Mouse (Mus musculus): ENCODE measurements around the gene Dock4.

- TF ChIP-seq CTCF (IDR thresholded peaks at IDR 0.05; ENCODE audit: borderline replicate concordance, control insufficient read depth, extremely low read depth, insufficient read depth, low read length, poor library complexity): no peak
- TF ChIP-seq POLR2A (IDR thresholded peaks at IDR 0.05; ENCODE audit: control insufficient read depth, extremely low read depth, insufficient read depth, low read length, poor library complexity): no peak
Observed at GRCm38 (mm10) chr12:40504687-40505086, 58.9 kb downstream of the Dock4 start.
